Mouse (Mus musculus) kidney, adult 2 months (tissue): ENCODE results near the gene Fzd4.

Experiments
- CTCF ChIP-seq: fragments of 200-500 bp; conservative IDR thresholded peaks from 2 replicates; pipeline ENCODE4 v1.5.1; 2011; ENCODE audit warnings: low read depth, mild to moderate bottlenecking, control low read depth, low read length, moderate library complexity, mixed read lengths; ENCODE audit not compliant: insufficient read depth, insufficient read length
- POLR2A ChIP-seq: fragments of 200-500 bp; IDR thresholded peaks from one replicate; pipeline ENCODE4 v1.6.1; 2011; ENCODE audit warnings: low read depth, low read length, control low read depth

- TF ChIP-seq POLR2A (no peak), CTCF (no peak)
These were observed 12.9 kb upstream of the Fzd4 start for GRCm38 (mm10) chr7:89391281-89391680.
